Mouse (Mus musculus): ENCODE measurements around the gene Dapk2. TPM values are rescaled to one million over a fixed set of nuclear protein-coding genes. Genes with fewer than 3 reads are reported as not detected.
A peak's percentile ranks its signal among the peaks of the same experiment; 100 is the strongest.

Dapk2 gene
- polyA plus RNA-seq, 1 experiment from 2014 or later: 0.80 TPM

GRCm38 (mm10) chr9:66131466-66131865 lies 26.6 kb upstream of the Dapk2 start:
- no peak for ATAC-seq (ENCODE audit: low FRiP score)
- Histone ChIP-seq H3K4me1 (replicated peaks; ENCODE audit: control insufficient read depth, insufficient read depth, low read length) (peaks cover 8% of the 10 kb centered on the region; the same call in 1 of the 2 replicates), H3K4me2 (replicated peaks) (no peak overlapping the region), H3K9ac (no peak overlapping the region), H3K4me3 (replicated peaks; ENCODE audit: low read length) (no peak overlapping the region), H3K27ac (no peak overlapping the region), H3K27me3 (ENCODE audit: control insufficient read depth, insufficient read depth, low read length) (no peaks in the 10 kb centered on the region), H3K9me3 (ENCODE audit: control insufficient read depth, low read length) (no peaks in the 10 kb centered on the region), H3K36me3 (replicated peaks; ENCODE audit: control insufficient read depth, insufficient read depth) (peaks cover 42% of the 10 kb centered on the region)
- no peak for DNase-seq (ENCODE audit: low spot score)
- 95% methylated on average over 2 of the region's 2 CpGs for WGBS

- no peaks in the 10 kb centered on the region for H3K4me1 ChIP-seq (replicated peaks; ENCODE audit: control insufficient read depth, insufficient read depth, low read length)
- H3K9me3 ChIP-seq (ENCODE audit: control insufficient read depth, low read length): no peaks in the 10 kb centered on the region
- no peak overlapping the region for H3K9ac ChIP-seq
- peaks cover 83% of the 10 kb centered on the region for H3K36me3 ChIP-seq (replicated peaks; ENCODE audit: control insufficient read depth, insufficient read depth)
- WGBS: 55% methylated on average over 4 of the region's 4 CpGs
- no peak for DNase-seq (ENCODE audit: low spot score)
- H3K27me3 ChIP-seq (ENCODE audit: control insufficient read depth, insufficient read depth, low read length): no peaks in the 10 kb centered on the region
- ATAC-seq (ENCODE audit: low FRiP score): no peak
- H3K4me2 ChIP-seq (replicated peaks): no peak overlapping the region
- no peak overlapping the region for H3K4me3 ChIP-seq (replicated peaks; ENCODE audit: low read length)
- no peak overlapping the region for H3K27ac ChIP-seq
These were observed 22.1 kb upstream of the Dapk2 start for GRCm38 (mm10) chr9:66135967-66136366.

- H3K9me3 ChIP-seq (ENCODE audit: control insufficient read depth, low read length): no peaks in the 10 kb centered on the region
- no peak for ATAC-seq (ENCODE audit: low FRiP score)
- no peak overlapping the region for H3K4me2 ChIP-seq (replicated peaks)
- peaks cover 71% of the 10 kb centered on the region for H3K36me3 ChIP-seq (replicated peaks; ENCODE audit: control insufficient read depth, insufficient read depth)
- no peak overlapping the region for H3K4me3 ChIP-seq (replicated peaks; ENCODE audit: low read length)
- 91% methylated on average over 7 of the region's 7 CpGs for WGBS
- no peaks in the 10 kb centered on the region for H3K4me1 ChIP-seq (replicated peaks; ENCODE audit: control insufficient read depth, insufficient read depth, low read length)
- DNase-seq (ENCODE audit: low spot score): no peak
- H3K27me3 ChIP-seq (ENCODE audit: control insufficient read depth, insufficient read depth, low read length): no peaks in the 10 kb centered on the region
- H3K9ac ChIP-seq: no peak overlapping the region
- H3K27ac ChIP-seq: no peak overlapping the region
These were observed 19.8 kb upstream of the Dapk2 start for GRCm38 (mm10) chr9:66138193-66138592.

GRCm38 (mm10) chr9:66142265-66142664 lies 15.8 kb upstream of the Dapk2 start:
- DNase-seq (ENCODE audit: low spot score) (no peak), ATAC-seq (ENCODE audit: low FRiP score) (no peak)
- 83% methylated on average over 1 of the region's 1 CpGs for WGBS
- Histone ChIP-seq H3K9ac (no peak overlapping the region), H3K36me3 (replicated peaks; ENCODE audit: control insufficient read depth, insufficient read depth) (peaks cover 34% of the 10 kb centered on the region), H3K4me1 (replicated peaks; ENCODE audit: control insufficient read depth, insufficient read depth, low read length) (no peaks in the 10 kb centered on the region), H3K27me3 (ENCODE audit: control insufficient read depth, insufficient read depth, low read length) (no peaks in the 10 kb centered on the region), H3K9me3 (ENCODE audit: control insufficient read depth, low read length) (no peaks in the 10 kb centered on the region), H3K4me2 (replicated peaks) (no peak overlapping the region), H3K4me3 (replicated peaks; ENCODE audit: low read length) (no peak overlapping the region), H3K27ac (no peak overlapping the region)

- Histone ChIP-seq H3K9ac (no peak overlapping the region), H3K27me3 (ENCODE audit: control insufficient read depth, insufficient read depth, low read length) (no peaks in the 10 kb centered on the region), H3K4me1 (replicated peaks; ENCODE audit: control insufficient read depth, insufficient read depth, low read length) (no peaks in the 10 kb centered on the region), H3K27ac (no peak overlapping the region), H3K36me3 (replicated peaks; ENCODE audit: control insufficient read depth, insufficient read depth) (peaks cover 15% of the 10 kb centered on the region), H3K4me2 (replicated peaks) (no peak overlapping the region), H3K4me3 (replicated peaks; ENCODE audit: low read length) (no peak overlapping the region), H3K9me3 (ENCODE audit: control insufficient read depth, low read length) (no peaks in the 10 kb centered on the region)
- WGBS: 9% methylated on average over 6 of the region's 6 CpGs
- ATAC-seq (ENCODE audit: low FRiP score): no peak
- peak; percentile 97 for DNase-seq (ENCODE audit: low spot score)
These were observed 13.8 kb upstream of the Dapk2 start for GRCm38 (mm10) chr9:66144248-66144647.

- Histone ChIP-seq H3K4me3 (replicated peaks; ENCODE audit: low read length) (no peak overlapping the region), H3K27me3 (ENCODE audit: control insufficient read depth, insufficient read depth, low read length) (no peaks in the 10 kb centered on the region), H3K9ac (no peak overlapping the region), H3K36me3 (replicated peaks; ENCODE audit: control insufficient read depth, insufficient read depth) (no peaks in the 10 kb centered on the region), H3K4me2 (replicated peaks) (no peak overlapping the region), H3K4me1 (replicated peaks; ENCODE audit: control insufficient read depth, insufficient read depth, low read length) (no peaks in the 10 kb centered on the region), H3K9me3 (ENCODE audit: control insufficient read depth, low read length) (no peaks in the 10 kb centered on the region), H3K27ac (no peak overlapping the region)
- DNase-seq (ENCODE audit: low spot score) (no peak), ATAC-seq (ENCODE audit: low FRiP score) (no peak)
These were observed 11.9 kb upstream of the Dapk2 start for GRCm38 (mm10) chr9:66146141-66146540.

- H3K4me3 ChIP-seq (replicated peaks; ENCODE audit: low read length): no peak overlapping the region
- no peak for ATAC-seq (ENCODE audit: low FRiP score)
- H3K36me3 ChIP-seq (replicated peaks; ENCODE audit: control insufficient read depth, insufficient read depth): no peaks in the 10 kb centered on the region
- DNase-seq (ENCODE audit: low spot score): no peak
- H3K27me3 ChIP-seq (ENCODE audit: control insufficient read depth, insufficient read depth, low read length): no peaks in the 10 kb centered on the region
- no peak overlapping the region for H3K9ac ChIP-seq
- WGBS: 65% methylated on average over 9 of the region's 9 CpGs
- no peaks in the 10 kb centered on the region for H3K4me1 ChIP-seq (replicated peaks; ENCODE audit: control insufficient read depth, insufficient read depth, low read length)
- H3K4me2 ChIP-seq (replicated peaks): no peak overlapping the region
- H3K9me3 ChIP-seq (ENCODE audit: control insufficient read depth, low read length): no peaks in the 10 kb centered on the region
- no peak overlapping the region for H3K27ac ChIP-seq
These were observed 6.0 kb upstream of the Dapk2 start for GRCm38 (mm10) chr9:66152011-66152410.

- H3K4me2 ChIP-seq (replicated peaks): no peak overlapping the region
- H3K27me3 ChIP-seq (ENCODE audit: control insufficient read depth, insufficient read depth, low read length): peaks cover 7% of the 10 kb centered on the region
- no peaks in the 10 kb centered on the region for H3K9me3 ChIP-seq (ENCODE audit: control insufficient read depth, low read length)
- ATAC-seq (ENCODE audit: low FRiP score): no peak
- 93% methylated on average over 6 of the region's 6 CpGs for WGBS
- no peak for DNase-seq (ENCODE audit: low spot score)
- H3K4me1 ChIP-seq (replicated peaks; ENCODE audit: control insufficient read depth, insufficient read depth, low read length): no peaks in the 10 kb centered on the region
- H3K4me3 ChIP-seq (replicated peaks; ENCODE audit: low read length): no peak overlapping the region
- H3K36me3 ChIP-seq (replicated peaks; ENCODE audit: control insufficient read depth, insufficient read depth): no peaks in the 10 kb centered on the region
- no peak overlapping the region for H3K9ac ChIP-seq
- H3K27ac ChIP-seq: no peak overlapping the region
These were observed 4.4 kb upstream of the Dapk2 start for GRCm38 (mm10) chr9:66153594-66153993.

- Histone ChIP-seq H3K4me1 (replicated peaks; ENCODE audit: control insufficient read depth, insufficient read depth, low read length) (no peaks in the 10 kb centered on the region), H3K27me3 (ENCODE audit: control insufficient read depth, insufficient read depth, low read length) (peaks cover 11% of the 10 kb centered on the region), H3K4me3 (replicated peaks; ENCODE audit: low read length) (no peak overlapping the region), H3K9ac (no peak overlapping the region), H3K4me2 (replicated peaks) (no peak overlapping the region), H3K36me3 (replicated peaks; ENCODE audit: control insufficient read depth, insufficient read depth) (no peaks in the 10 kb centered on the region), H3K27ac (no peak overlapping the region), H3K9me3 (ENCODE audit: control insufficient read depth, low read length) (no peaks in the 10 kb centered on the region)
- ATAC-seq (ENCODE audit: low FRiP score): no peak
- WGBS: 93% methylated on average over 9 of the region's 9 CpGs
- no peak for DNase-seq (ENCODE audit: low spot score)
These were observed 4.0 kb upstream of the Dapk2 start for GRCm38 (mm10) chr9:66154013-66154412.

- Histone ChIP-seq H3K27ac (no peak overlapping the region), H3K36me3 (replicated peaks; ENCODE audit: control insufficient read depth, insufficient read depth) (no peaks in the 10 kb centered on the region), H3K9ac (no peak overlapping the region), H3K4me3 (replicated peaks; ENCODE audit: low read length) (no peak overlapping the region), H3K27me3 (ENCODE audit: control insufficient read depth, insufficient read depth, low read length) (peaks cover 16% of the 10 kb centered on the region), H3K4me2 (replicated peaks) (no peak overlapping the region), H3K9me3 (ENCODE audit: control insufficient read depth, low read length) (no peaks in the 10 kb centered on the region), H3K4me1 (replicated peaks; ENCODE audit: control insufficient read depth, insufficient read depth, low read length) (no peaks in the 10 kb centered on the region)
- no peak for DNase-seq (ENCODE audit: low spot score)
- no peak for ATAC-seq (ENCODE audit: low FRiP score)
- 82% methylated on average over 1 of the region's 1 CpGs for WGBS
These were observed 2.5 kb upstream of the Dapk2 start for GRCm38 (mm10) chr9:66155534-66155933.
